Mouse (Mus musculus): ENCODE results near the gene Fgf14.

DNA sequence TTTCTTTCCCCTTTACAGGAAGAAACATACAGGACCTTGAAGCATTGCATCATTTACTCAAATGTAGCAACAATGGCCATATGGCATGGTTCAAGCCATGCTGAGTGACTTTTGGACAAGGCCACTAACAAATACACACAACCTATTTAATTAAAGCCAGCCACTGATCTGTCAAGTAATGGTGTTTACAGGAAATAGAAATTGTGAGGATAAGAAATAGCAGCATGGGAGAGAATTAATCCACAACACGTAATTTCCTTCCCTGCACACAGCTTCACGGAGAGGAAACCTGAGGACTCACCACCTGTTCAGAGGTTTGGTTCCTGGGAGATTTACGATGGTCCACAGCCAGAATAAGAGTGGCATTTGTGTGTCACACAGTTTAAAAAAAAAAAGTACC lies 140.8 kb downstream of the Fgf14 start:
- no peak for TF ChIP-seq CTCF (IDR thresholded peaks at IDR 0.05; ENCODE audit: low read depth)
- no peak for TF ChIP-seq EP300 (IDR thresholded peaks at IDR 0.05; ENCODE audit: low read depth)
